Mouse (Mus musculus) naive thymus-derived CD4-positive, alpha-beta T cell, adult 2 months (primary cell): ENCODE measurements around the gene Gm20388.
A peak's percentile ranks its signal among the peaks of the same experiment; 100 is the strongest.

ENCODE experiments used
- DNase-seq: peaks from one replicate; pipeline ENCODE4 v3.0.0-alpha.2; 2011; ENCODE audit warnings: low read depth

The Gm20388 gene

DNA sequence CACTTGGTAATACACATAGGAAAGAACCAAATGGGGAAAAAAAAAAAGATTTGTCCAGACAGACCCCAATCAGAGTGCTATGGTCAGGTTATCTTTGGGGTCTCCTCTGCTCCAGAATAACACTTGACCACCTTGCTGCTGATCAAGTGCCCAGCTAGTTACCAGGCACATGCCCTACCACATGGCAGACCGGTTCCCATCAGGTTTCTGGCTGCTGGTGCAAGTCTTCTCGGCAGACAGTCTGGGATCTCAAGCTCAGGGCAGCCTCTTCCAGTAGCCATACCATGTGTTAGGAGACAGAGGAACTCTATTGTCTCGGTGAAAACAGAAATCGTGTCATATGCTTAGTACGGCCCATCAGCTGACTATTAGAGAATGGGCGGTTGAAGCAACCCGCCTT, 3916.1 kb downstream of the Gm20388 start:
- no peak for DNase-seq

DNA sequence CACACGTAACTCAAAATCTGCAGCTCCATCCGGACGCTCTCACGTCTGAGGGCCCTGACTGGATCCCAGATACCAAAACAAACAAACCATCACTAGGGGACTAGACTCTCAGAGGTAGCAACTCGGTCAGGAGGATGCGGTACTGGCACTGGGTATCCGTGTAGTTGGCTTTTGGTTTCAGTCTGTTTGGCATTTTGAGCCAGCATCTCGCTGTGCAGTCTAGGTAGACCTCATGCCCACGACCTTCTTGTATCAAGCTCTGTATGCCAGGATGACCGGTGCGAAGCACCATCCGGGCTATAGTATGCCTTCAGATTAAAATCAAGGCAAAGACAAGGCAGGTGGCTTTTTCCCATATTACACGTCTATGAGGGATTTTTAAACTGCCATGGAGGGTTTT, 3916.9 kb downstream of the Gm20388 start:
- no peak for DNase-seq

DNA sequence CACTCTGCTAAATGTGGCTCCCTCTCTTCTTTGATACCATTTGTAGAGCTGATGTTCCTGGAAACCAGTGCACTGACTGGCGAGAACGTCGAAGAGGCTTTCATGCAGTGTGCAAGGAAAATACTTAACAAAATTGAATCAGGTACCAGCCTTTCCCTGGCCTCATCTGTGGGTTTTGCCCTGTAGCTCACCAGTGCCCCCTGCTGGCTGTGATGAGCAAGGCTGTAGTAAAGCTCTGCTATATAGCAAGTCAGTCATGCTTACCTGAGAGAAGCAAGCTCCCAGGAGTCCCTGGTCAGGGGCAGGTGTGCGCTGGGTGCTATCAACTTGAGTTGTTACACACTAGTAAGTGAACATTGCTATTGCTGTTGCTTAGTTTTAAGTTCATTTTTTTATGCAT, 3922.1 kb downstream of the Gm20388 start:
- peak; percentile 73 for DNase-seq

GRCm38 (mm10) chr8:123835451-123835850, 3924.8 kb downstream of the Gm20388 start:
- peak; percentile 82 for DNase-seq

DNA sequence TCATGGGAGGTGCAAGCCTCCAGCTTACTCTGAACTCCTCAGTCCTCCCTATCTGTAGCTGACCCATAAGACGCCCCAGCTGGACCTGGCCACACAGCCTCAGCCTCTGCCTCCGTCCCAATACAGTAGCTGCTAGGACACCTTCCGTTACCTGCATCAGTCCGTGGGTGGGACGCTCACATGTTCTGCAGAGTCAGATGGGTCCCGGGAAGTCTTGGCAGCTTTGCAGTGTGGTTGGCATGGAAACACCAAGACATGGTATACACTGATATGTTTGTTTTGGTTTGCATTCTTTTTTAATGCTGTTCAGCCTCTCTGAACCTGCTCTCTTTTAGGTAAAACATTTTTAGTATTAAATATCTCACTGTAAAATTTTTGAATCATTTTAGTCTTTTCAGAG, 3925.7 kb downstream of the Gm20388 start:
- DNase-seq = no peak

DNA sequence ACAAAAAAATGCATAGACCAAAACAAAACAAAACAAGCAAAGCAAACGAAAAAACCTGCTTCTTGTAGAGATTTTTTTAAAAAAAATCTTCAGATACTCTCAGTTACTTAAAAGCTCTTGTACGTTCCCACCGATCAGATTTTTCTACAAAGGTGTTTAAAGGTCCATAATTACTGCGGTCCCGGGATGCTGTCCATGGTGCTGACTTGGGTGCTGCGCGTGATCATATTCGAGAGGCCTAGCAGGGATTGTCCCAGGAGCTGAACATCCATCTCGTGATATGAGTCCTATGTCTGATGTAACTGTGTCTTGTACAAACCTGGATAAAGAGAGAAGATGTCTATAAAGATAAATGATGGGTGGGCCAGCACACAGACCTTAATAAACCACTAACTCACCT, 3927.9 kb downstream of the Gm20388 start:
- no peak for DNase-seq

- no peak for DNase-seq
Measured at GRCm38 (mm10) chr8:123840578-123841345, 3930.1 kb downstream of the Gm20388 start.

GRCm38 (mm10) chr8:123842086-123842485, 3931.4 kb downstream of the Gm20388 start:
- DNase-seq = no peak

DNA sequence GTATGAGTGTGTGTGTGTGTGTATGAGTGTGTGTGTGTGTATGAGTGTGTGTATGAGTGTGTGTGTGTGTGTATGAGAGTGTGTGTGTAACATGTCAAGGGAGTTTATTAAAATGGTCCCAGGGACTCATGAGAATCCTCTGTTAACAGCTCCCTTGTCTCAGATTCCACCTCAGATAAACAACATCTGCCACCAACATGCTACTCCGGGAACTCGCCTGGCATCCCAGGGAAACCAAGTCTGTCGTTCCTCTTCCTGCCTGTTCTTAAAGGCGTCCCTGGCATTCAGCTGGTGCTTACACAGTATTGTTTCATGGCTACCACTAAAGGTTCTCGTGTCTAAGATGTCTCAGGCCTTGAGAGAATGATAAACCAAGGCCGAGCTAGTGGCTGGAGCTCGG, 3933.7 kb downstream of the Gm20388 start:
- DNase-seq = no peak

GRCm38 (mm10) chr8:123845114-123845513, 3934.5 kb downstream of the Gm20388 start:
- DNase-seq = no peak

- DNase-seq = no peak
Measured at GRCm38 (mm10) chr8:123845991-123846390, 3935.3 kb downstream of the Gm20388 start.

GRCm38 (mm10) chr8:123846509-123846908, 3935.9 kb downstream of the Gm20388 start:
- no peak for DNase-seq

DNA sequence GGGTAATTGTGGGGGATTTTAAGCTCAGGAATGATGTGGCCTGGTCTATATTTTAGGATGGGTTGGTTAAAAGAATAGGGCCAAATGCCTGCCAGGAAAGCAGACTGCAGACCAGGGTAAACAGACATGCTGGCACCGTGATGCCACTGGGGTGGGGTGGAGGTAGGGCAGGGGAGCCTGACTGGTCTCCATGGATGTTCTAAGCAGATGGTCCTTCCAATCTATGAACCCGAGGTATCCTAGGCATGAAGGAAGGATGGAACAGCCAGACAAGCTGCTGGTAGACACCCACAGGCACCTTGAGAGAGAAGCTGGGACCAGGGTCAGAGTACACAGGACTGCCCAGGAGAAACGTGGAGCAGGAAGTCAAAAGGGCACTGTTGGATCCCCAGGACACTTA, 3936.9 kb downstream of the Gm20388 start:
- DNase-seq = no peak

DNA sequence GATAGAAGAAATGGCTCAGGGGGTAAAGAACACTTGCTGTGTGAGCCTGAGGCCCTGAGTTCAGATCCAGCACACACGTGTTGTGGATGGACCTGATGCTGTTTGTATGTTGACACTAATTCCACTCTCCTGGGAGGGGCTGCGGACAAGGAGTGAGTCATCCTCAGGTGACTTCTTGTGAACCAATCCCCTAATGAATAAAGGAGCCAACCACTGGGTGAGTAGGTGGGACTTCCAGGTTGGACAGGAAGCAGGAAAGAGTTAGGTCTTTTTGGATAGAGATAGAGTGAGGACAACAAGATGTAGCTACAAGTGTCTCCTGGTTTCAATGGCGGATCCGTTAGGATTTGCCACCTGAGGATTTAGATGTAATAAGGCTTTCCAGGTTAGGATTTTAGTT, 3938.7 kb downstream of the Gm20388 start:
- no peak for DNase-seq

GRCm38 (mm10) chr8:123851590-123851989, 3940.9 kb downstream of the Gm20388 start:
- DNase-seq = no peak

GRCm38 (mm10) chr8:123854252-123854651, 3943.6 kb downstream of the Gm20388 start:
- DNase-seq = no peak

GRCm38 (mm10) chr8:123854733-123855475, 3944.3 kb downstream of the Gm20388 start:
- DNase-seq = no peak

DNA sequence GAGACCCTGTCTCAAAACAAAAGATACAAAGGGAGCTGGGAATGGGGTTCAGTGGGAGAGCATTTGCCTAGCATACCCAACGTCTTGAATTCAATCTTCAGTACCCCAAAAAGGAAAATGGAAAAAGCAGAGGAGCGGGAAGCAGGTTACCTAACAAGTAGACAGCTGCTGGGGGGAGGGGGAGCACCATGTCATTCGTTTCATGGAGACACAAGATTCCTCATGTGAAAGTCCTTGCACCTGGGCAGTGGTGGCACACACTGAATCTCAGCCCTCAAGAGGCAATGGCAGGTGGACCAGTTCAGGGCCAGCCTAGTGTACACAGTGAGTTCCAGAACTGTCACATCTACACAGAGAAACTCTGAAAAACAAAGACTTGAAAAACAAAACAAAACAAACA, 3946.7 kb downstream of the Gm20388 start:
- DNase-seq = no peak

DNA sequence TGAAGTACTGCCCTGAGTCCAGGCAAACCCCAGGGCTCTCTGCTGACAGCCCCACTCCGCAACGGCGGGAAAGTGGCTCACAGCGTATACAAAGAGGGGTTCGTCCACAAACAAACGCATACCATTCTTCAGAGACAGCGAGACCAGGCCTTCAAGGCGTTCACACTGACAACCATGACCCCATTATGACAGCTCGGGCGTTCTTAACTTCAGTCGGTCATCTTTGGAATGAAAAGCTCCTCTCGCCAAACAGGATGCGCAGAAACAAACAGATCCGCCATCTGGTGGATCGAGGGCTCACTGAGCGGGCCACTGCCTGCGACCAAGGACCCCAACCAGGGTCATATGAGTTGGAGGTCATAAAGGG, 3947.9 kb downstream of the Gm20388 start:
- DNase-seq = no peak

- peak; percentile 96 for DNase-seq
Measured at GRCm38 (mm10) chr8:123858941-123859647, 3948.5 kb downstream of the Gm20388 start.

DNA sequence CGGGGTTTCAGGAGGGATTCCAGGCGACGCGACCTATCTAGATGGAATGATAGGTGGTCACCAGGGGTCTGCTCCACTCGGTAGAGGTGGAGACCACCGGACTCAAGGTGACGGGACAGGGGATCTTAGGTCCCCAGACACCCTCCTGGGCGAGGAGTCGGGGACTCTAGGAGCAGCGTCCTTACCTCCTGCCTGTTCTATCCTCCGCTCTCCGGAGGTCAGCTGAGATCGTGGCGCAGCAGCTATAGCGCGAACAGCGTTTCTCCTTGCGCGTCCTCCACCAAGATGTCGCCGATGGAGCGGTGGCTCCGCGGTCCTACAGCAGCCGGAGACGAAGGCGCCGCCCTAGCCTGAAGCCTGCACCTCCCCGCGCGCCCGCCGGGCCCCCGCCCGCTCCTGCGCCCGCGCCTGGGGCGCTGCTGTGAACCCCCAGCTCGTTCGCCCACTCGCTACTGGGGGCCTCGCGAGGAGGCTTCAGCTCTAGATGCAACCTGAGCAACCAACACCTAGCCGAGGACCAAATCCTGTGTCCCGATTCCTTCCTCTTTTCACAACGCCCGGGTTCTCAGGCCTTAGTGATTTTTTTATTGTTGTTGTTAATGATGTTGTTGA, 3949.1 kb downstream of the Gm20388 start, which contains the start of gene Ccsap:
TSS of gene Ccsap (minus strand) at position 562 of the 612 bp plus-strand sequence.
- DNase-seq = no peak

- DNase-seq = no peak
Measured at GRCm38 (mm10) chr8:123860386-123860785, 3949.7 kb downstream of the Gm20388 start.
